Mouse (Mus musculus) cerebellum, adult 8-10 months (tissue): ENCODE measurements around the gene Ankrd53.

Source experiments
- DNase-seq: peaks from one replicate; pipeline ENCODE4 v3.0.0; 2022

Gene Ankrd53

DNA sequence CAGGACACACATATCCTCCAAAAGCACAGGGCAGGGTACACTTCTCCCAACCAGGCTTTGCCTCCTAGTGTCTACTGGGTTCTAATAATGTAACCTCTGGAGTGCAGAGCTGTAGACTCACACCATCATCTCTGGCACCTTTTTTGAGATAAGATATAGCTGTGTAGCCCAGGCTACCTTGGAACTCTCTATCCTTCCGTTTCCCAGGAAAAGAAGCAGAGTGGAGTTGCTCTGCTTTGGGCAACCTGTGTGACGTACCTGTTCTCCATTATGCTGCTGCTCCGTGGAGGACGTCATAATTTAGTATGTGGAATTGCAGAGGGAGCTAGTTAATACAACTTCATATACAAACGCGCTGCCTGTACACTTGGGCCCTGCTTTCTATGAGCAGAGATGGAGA lies at the start of gene Ankrd53:
Gene Ankrd53, plus strand, starts transcription at position 301 of the 400 bp plus-strand sequence.
- DNase-seq: no peak

GRCm38 (mm10) chr6:83713271-83714136 lies 48.9 kb upstream of the Ankrd53 start:
- no peak for DNase-seq

GRCm38 (mm10) chr6:83714221-83715123 lies 48.0 kb upstream of the Ankrd53 start:
- no peak for DNase-seq

GRCm38 (mm10) chr6:83715461-83716196 lies 46.8 kb upstream of the Ankrd53 start:
- no peak for DNase-seq

GRCm38 (mm10) chr6:83717026-83717425 lies 45.4 kb upstream of the Ankrd53 start:
- no peak for DNase-seq

DNA sequence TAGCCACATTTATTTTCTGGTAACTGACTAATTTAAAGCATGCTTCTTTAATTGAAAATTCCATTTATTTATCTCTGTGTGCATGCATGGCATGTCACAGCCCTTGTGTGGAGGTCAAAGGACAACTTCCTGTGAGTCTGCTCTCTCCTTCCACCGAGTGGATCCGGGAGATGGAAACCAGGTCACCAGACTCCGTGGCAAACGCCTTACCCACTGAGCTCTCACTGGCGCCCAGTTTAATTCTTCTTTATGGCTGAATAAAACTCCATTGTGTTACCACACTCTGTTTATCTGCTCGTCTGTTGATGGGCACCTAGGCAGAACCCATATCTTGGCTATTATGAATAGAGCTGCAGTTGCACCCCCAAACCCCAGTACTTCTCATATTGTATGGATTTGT lies 39.9 kb upstream of the Ankrd53 start:
- DNase-seq: no peak

DNA sequence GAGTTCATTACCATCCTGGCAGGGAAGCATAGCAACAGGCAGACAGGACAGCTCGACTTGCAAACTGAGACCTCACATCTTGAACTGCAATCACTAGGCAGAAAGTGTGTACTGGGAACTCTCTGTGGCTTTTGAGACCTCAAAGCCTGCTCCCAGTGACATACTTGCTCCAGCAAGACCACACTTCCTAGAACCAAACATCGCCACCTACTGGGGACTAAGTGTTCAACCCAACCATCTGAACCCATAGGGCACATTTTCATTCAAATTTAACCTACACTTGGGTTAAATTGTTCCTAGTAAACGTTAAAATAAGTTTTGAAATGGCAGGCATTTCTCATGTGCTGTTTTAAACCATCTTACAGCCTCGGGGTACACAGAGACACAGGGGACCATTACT lies 35.3 kb upstream of the Ankrd53 start:
- no peak for DNase-seq

DNA sequence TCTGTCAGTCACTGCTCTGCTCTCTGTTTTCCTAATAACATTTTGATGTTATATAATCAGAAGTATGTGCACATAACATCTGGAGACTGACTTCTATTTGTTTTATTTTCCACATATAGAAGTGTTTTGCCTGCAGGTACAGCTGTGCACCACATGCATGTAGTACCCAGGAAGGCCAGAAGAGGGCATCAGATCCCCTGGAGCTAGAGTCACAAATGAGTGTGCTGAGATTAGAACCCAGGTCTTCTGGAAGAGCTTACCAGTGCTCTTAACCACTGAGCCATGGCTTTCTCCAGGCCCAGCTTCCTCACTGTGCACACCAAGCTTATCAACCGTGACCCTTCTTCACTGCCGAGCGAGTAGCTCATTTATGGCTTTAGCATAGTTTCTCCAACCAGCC lies 34.0 kb upstream of the Ankrd53 start:
- DNase-seq: no peak

DNA sequence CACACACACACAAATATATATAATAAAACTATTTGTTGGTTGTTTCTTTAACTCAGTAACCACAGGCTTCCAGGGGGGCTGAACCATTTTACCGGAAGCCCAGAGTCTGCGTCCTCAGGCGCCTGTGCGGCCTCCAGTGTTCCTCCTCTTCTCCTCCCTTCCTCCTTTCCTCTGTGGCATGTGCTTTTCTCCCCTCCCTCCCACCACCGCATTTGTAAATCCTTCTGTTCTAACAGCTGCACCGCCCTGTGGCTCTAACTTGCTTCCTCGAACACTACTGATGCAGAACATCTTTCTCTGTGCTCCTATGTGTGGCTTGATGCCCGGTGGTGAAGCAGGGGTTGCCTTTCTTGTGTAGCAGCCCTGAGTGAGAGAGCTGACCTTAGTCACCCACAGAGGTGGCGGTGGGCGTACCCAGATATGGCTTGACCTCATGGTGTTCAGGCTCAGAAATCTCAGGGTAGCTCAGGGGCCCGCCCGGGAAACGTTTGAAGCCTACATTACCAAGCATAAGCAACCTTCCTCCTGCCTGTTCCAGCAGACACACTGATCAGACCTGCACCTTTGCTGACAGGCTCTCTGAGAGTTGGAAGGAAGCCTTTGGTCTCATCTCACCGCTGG lies 33.0 kb upstream of the Ankrd53 start:
- no peak for DNase-seq

- DNase-seq: no peak
These were observed 31.3 kb upstream of the Ankrd53 start for GRCm38 (mm10) chr6:83731128-83731527.

DNA sequence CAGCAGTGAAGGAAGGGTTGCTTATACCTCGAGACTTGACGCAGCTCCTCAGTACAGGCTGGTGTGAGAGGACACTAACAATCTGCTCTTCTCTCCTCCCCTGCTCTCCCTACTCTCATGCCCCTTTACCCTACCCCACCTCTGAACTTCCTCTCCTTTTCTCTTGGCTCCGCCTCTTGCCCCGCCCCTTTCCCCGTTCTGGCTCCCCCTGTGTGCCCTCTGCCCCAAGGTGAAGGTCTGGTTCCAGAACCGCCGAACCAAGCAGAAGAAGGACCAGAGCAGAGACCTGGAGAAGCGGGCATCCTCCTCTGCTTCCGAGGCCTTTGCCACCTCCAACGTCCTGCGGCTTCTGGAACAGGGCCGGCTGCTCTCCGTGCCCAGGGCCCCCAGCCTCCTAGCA lies 25.1 kb upstream of the Ankrd53 start:
- DNase-seq: no peak

GRCm38 (mm10) chr6:83738596-83738995 lies 23.8 kb upstream of the Ankrd53 start:
- no peak for DNase-seq

- DNase-seq: no peak
These were observed 19.7 kb upstream of the Ankrd53 start, which contains the start of gene Atp6v1b1 for GRCm38 (mm10) chr6:83742761-83743160. TSS of gene Atp6v1b1 (plus strand) at chr6:83742990.

- DNase-seq: no peak
These were observed 19.2 kb upstream of the Ankrd53 start for GRCm38 (mm10) chr6:83743212-83743611.

DNA sequence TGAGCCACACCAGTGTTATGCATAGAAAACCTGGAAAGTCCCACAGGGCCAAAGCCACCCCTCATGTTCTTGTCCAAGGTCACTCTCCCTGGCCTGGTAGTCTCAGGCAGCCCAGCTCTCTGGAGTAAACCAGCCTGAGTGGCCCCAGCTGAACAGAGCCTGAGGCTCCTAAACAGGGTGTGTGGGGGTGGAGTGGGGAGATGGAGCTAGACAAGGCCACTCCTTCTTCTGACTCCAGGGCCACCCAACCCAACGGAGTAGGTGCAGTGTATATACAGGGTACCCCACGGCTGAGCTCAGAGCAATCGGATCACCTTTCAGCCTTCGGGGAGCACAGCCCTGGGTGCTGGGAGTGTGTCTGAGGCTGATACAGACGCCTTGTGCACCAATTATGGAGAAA lies 18.3 kb upstream of the Ankrd53 start:
- DNase-seq: no peak

DNA sequence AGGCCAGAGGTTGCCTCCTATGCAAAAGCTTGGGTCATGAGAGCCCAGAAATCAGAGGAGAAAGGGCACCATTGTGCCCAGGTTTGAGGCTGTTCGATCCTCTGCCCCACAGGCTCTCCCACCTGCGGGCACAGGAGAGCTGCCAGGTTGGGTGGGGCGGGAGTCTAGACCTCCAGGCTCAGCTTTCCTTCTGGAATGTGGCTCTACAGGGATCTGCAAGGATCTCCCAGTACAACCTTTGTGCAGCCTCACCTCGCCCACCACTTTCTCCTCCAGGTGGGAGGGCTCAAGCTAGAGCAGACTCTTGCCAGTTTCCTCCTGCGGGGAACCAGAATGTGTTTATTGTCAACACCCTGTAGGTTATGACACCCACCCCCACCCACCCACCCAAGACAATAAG lies 17.9 kb upstream of the Ankrd53 start:
- DNase-seq: no peak

DNA sequence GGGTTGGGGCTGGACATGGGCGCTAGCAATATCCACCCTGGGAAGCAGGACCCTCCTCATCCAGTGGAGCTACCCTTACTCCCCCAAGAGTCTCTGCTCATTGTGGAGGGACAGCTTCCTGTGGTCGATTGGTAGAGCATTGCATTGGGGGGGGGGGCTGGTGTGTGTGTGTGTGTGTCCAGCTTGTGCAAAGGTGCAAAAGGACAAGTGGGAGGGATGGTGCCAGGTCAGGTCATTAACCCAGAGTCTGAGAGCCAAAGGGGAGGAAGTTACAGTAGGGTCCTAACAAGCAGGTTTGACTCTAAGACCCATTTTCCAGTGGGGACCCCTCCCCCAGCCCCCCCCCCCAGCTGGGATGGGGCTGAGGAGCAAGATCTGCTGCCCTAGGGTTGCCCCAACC lies 17.0 kb upstream of the Ankrd53 start:
- DNase-seq: no peak

DNA sequence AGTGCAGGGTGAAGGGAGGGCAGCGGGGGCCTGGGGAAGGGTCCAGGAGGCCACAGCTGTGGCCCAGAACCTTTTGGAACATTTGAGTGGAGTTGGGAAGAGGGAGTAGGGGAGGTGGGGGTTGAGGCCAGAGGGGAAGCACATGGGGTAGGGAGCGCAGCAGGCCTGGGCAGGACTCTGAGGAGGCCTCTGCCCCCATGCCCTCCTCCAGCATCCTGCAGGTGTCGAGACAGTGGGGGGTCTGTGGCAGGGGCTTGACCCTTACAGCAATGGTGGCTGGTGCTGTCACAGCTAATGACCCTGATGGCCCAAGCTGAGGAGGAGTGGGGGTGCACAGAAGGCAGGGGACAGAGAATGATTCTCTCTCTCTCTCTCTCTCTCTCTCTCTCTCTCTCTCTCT lies 13.2 kb upstream of the Ankrd53 start:
- DNase-seq: no peak

- DNase-seq: peak; percentile 45
These were observed 12.2 kb upstream of the Ankrd53 start for GRCm38 (mm10) chr6:83750171-83750684.

- DNase-seq: no peak
These were observed 6.4 kb upstream of the Ankrd53 start for GRCm38 (mm10) chr6:83756051-83756450.

GRCm38 (mm10) chr6:83762880-83763431 lies 512 bp downstream of the Ankrd53 start:
- no peak for DNase-seq

- no peak for DNase-seq
These were observed 4.5 kb downstream of the Ankrd53 start for GRCm38 (mm10) chr6:83766982-83767381.
